Mouse (Mus musculus) CH12F3 (cell line): ENCODE data around the gene Nbr1.
"Not testable (repeated sequence)": the region's sequence is repeated elsewhere in the genome, so short reads cannot be mapped to it uniquely, and the experiment has no call there.

Experiments used
- in situ Hi-C: fragments of 300-500 bp; cut with MboI; formaldehyde crosslinking; loops from 2 replicates; pipeline ENCODE4 v1.14.3; 2020; ENCODE audit warnings: low sequenced_read_pairs

The Nbr1 gene

DNA sequence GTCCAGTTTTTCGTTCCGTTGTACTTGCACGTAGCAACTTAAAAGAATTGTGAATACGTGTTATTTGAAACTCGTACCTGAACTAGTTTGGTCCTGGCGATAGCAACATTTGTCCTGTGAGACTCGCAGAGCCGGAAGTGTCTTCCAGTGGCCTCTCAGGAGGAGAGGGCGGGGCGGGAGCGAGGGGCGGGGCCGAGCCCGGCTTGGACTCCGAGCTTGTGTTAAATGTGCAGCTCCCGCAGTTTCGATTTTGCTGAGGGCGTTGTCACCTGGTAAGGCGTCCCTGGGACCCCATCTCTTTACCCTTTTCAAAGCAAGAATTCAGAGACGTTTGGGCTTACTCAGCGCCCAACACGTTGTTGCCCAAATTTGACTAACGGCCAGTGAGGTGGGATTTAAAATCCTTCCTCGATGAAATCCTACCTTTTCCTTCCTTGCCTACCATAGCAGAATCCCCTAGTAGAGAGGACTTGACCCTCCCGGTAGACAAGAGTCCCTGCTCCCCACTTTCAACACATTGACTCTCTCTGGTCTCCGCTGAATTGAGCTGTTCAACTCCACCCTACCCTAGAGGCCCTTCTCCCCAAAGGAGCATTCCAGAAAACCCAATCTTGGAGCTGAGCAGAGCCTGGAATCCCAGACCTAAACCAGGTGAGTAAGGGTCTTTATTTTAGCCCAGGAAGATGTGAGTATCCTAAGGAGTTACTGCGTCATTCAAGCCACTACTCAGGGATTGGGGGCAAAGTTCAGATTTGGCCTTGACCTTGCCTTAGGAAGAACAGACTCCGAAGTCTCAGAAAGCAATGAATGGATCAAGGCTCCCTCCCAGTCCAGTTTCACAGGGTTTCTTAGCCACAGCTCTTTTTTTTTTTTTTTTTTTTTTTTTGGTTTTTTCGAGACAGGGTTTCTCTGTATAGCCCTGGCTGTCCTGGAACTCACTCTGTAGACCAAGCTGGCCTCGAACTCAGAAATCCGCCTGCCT lies 30.4 kb downstream of the Nbr1 start, which contains the start of gene Tmem106a:
Gene Tmem106a (plus strand): TSS at position 189 of the 982 bp plus-strand sequence.
- in situ Hi-C loops, result no loop called here

DNA sequence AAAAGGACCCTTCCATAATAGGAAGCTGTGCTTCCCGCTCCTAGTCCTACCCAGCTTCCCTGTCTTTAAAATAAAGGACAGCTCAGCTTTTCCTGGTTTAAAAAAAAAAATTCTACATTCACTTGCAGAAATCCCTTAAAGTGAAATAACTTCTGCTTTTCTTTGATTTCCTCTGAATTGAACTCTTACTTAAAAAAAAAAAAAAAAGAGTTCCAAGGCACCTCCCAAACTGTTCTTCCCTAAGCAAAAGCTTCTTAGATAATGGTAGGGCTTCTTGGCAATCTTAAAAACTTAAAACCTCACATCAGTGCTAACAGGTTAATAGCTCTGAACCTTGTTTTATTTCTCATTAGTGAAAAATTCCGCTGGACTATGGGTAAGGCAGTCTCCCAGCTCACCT lies 31.3 kb downstream of the Nbr1 start:
- in situ Hi-C loops, result no loop called here

DNA sequence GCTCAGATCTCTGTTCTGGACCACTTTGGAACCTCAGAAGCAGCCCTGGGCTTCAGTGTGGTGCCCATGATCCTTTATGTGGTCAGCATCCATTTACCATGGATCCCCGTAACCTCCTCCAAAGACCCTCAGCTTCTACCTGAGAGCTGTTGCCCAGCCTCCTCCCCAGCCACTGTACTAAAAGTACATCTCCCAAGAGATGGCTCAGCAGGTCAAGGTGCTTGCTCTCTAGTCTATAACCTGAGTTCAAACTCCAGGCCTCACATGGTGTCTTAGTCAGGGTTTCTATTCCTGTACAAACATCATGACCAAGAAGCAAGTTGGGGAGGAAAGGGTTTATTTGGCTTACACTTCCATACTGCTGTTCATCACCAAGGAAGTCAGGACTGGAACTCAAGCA lies 33.1 kb downstream of the Nbr1 start:
- in situ Hi-C loops, result not testable (repeated sequence)

DNA sequence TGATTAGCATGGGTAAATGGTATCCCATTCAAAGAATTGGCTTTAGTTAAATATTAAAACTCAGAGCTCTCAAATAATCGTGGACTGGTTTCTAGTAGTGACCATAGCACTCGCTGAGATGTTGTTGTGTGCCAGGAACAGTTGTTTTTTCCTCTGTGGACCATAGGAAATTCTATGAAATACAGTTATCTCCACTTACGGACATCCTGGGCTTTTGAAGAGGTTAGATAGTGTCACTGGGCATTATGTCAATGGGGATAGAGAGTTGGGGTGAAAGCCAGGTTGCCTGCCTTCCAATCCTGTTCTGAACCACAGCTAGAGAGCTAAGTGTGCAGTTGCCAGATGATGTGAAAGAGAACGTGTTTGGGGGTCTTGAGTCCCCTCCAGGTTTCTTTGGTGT lies 33.9 kb downstream of the Nbr1 start:
- in situ Hi-C loops, result no loop called here

DNA sequence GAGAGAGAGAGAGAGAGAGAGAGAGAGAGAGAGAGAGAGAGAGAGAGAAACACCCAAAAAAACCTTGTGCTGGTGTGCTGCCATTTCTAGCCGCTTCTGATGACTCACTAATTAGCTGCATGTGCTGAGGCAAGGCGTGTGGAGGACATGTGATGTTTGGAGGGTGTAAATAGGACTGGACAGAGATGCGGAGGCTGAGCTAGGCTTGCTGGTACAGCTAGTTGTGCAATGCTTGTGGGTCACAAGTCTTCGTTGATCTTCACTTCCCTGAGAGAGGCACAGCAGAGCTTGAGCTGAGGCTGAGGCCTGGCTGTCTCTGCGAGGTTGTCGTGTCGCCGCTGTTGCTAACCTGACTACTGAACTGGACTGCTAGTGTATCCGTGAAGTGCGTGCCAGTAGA lies 35.7 kb downstream of the Nbr1 start:
- in situ Hi-C loops, result no loop called here

DNA sequence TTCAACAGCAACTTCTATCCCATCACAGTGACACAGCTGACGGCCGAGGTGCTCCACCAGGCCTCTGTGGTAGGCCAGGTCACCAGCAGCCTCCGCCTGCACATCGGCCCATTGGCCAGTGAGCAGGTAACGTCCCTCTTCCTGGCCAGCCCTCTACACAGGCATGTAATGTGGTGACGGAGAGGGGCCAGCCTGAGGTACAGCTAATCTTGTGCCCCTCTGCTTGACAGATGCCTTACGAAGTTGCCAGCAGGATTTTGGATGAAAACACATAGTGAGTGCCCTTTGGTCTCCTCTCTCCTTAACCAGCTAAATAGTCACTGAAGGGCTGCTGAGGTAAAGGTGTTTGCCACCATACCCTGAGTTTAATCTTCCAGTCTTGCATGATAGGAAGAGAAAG lies 36.9 kb downstream of the Nbr1 start:
- in situ Hi-C loops, result no loop called here

DNA sequence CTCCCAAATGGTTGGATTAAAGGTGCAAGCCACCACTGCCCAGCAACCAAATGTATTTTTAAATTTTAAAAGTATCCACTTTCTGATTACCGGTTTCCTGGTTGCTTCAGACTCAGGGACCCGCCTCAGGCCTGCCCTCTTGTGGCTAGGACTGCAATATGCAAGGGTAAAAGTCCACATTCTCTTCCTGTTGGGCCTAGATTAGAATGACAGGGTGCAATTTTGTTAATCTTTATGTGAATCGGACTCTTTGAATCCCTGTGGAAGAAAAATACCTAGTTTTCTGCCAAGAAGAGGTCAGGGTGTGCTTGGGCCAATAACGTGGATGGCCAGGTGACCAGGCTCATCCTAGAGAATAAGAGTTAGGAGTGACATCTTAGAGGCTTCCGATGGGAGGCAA lies 37.5 kb downstream of the Nbr1 start:
- in situ Hi-C loops, result no loop called here

DNA sequence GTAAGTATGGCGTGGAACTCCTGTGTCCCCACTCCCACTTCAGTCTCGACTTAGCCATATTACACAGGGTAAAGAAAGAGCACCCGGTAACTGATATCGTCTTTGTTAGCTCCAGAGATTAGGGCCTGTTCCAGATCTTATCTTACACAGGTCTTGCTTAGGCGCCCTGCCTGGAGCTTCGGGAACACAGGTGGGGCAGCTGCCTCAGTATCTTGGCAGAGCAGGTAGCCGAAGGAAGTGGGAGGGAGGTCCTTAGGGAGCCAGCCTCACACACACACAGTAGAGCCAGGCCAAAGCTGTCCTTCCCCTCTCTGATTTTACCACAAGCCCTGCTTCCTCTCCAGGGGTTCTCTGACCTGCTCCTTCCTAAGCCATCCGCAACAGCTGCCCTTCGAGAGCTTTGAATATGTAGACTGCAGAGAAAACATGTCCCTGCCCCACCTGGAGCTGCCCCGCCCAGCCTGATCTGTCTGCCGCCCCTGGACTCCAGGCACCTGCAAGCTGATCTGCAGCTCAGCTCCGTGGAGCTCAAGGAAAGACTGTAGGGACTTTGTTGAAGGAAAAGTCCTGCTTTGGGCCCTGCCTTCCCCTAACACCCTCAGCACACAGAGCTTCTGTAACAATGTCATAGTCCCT lies 38.2 kb downstream of the Nbr1 start:
- in situ Hi-C loops, result no loop called here

DNA sequence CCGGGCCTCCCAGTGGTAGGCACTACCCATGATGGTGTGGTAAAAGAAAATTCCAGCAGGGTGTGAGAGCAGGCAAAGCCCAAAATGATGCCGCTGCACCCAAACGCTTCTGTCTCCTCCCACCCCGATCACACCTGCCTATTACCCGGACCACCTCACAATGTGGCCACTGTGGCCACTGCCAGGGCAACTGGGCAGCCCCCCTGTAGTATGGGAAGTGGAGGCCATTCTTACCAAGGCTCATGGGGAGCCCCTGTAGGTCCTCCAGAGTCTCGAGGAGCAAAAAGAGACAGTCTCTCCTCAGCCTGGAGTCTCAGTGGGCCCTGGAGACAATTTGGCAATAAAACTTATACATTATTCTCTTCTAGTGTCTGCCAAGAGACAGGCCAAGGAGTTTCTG lies 47.2 kb downstream of the Nbr1 start, which contains the start of gene Gm11634:
Gene Gm11634 (minus strand): TSS at position 101 of the 400 bp plus-strand sequence.
- in situ Hi-C loops, result no loop called here

DNA sequence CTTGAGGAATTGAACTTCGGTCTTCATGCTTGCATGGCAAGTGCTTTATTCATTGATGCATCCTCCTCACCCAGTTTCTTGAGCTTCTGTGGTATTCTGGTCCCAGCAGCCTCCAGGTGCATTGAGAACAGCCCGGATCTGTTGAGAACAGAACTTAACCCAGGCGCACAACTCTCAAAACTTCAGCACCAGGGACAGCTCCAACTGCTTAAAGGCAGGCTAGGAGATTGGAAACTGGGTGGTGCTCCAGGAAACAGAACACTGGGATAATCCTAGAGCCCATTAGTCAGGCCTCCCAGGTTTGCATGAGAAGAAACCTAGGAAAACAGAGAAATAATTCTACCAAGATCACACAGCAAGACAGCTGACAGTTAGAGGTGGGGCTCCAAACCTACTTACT lies 50.5 kb downstream of the Nbr1 start:
- in situ Hi-C loops, result no loop called here

DNA sequence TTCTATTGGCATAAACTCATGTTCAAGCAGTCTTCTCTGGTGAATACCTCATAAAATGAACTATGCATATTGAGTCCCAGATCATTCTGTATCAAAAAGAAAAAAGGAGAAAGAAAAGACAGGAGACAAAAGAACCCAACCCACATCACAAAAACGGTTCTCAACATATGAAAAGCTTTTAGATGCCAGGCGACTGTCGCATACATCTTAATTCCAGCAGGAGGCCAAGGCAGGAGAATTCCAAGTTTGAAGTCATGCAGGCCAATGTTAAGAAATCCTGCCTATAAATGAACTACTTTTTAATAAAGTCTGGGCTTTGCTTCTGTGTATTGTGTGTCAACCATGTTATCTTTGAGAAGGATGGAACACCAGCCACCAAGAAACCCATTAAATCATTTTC lies 52.2 kb downstream of the Nbr1 start:
- in situ Hi-C loops, result no loop called here

DNA sequence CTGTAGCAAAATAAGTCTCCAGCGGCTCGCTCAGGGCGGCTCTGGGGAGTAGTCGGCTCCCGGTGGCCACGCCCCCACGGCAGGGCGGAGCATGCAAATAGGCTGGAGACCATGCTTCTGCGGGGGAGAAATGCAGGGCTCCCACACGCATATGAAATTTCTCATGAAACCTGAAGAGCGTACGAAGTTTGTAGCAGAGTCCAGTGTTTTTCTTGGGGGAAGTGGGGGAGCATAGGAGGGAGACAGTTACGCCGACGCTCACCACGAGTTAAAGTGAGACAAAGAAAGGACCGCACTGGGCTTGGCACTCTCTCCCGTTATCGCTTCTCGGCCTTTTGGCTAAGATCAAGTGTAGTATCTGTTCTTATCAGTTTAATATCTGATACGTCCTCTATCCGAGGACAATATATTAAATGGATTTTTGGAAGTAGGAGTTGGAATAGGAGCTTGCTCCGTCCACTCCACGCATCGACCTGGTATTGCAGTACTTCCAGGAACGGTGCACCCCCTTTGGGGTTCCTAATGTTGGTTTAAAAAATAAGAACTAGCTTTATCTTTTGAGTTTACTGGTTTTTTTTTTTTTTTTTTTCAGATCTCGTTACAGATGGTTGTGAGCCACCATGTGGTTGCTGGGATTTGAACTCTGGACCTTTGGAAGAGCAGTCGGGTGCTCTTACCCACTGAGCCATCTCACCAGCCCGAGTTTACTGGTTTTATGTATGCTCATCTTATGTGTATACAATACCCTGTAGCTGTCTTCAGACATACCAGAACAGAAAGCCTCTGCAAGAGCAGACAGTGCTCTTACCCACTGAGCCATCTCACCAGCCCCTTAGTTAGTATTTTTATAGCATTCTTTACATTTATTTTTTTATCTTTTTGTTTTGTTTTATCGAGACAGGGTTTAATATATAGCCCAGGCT lies 52.8 kb downstream of the Nbr1 start:
- in situ Hi-C loops, result not testable (repeated sequence)

DNA sequence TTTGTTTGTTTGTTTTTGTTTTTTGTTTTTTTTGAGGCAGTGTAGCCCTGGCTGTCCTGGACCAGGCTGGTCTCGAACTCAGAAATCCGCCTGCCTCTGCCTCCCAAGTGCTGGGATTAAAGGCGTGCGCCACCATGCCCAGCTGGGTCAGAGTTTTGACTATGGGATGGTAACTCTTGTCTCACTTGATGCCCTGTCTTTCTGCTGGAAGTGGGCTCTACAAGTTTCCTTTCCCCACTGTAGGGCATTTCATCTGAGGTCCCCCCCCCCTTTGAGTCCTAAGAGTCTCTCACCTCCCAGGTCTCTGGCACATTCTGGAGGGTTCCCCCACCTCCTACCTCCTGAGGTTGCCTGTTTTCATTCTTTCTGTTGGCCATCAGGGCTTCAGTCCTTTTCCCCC lies 55.2 kb downstream of the Nbr1 start:
- in situ Hi-C loops, result not testable (repeated sequence)

DNA sequence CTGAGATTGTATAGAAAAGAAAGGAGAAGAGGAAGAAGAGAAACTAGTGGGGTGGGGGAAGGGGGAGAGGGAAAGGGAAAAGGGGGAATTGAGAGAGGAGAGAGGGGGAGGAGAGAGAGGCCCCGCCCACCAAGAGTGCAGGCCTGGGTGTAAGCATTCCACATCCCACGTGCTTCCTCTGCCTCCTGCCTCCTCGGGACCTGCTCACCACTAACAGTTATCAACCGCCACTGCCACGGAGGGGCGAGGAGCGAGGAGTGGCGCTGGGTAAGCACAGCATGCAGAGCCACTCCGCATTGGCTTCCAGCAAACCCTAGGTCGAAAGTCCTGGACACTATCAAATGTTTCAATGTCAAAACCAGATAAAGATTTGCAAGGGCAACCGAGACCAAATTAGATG lies 58.5 kb downstream of the Nbr1 start:
- in situ Hi-C loops, result no loop called here

DNA sequence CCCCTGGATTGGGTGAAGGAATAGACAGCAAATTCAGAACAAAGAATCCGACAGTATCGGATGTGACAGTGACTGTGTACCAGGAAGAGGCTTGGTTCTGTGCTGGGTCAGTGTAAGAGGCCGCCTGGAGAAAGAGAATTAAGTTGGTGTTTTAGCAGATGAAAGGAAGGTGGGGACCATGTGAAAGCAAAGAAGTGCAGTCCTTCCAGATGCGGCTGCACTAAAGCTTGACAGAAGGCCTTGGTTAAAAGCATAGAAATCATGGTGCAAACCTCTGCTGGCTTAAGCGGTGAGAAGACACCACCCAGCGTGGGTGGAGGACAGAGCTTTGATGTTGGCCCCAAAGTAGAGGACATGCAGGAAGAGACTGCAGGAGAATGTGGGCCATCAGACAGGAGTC lies 61.6 kb downstream of the Nbr1 start:
- in situ Hi-C loops, result no loop called here

DNA sequence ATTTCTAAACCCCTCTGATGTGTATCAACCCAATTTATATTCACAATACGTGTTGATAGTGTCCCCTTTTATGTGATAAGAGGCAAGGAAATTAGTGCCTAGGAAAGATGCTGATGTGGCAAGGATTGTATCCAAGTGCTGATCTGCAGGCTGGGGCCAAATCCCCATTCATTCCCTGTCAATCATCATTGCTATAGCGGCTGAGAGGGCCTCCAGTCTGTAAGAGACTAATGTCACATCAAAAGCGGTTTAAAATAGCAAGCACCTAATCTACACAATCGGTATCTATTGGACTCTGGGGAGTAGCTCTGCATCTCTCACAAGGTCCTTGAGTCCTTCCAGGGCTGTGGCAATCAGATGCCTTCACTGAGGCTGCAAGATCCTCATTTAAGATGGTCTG lies 62.2 kb downstream of the Nbr1 start:
- in situ Hi-C loops, result no loop called here

DNA sequence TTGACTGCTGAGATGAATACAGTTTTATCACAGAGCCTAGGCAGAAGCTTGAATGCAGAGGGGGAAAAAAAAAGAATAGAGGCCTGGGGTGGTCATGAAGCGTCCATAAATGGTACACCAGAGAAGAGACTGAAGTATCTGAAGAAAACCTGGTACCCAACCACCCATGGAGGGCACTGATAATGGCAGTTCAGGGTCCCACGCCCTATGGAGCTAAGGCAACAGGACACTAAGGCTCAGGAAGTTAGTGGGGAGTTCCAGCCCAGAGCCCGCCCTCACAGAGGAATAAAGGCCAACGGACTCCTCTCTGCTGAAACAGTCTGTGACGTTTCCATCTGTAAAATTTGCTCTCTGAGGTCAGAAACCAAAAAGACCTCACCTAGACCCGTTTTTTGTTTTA lies 63.4 kb downstream of the Nbr1 start:
- in situ Hi-C loops, result no loop called here

DNA sequence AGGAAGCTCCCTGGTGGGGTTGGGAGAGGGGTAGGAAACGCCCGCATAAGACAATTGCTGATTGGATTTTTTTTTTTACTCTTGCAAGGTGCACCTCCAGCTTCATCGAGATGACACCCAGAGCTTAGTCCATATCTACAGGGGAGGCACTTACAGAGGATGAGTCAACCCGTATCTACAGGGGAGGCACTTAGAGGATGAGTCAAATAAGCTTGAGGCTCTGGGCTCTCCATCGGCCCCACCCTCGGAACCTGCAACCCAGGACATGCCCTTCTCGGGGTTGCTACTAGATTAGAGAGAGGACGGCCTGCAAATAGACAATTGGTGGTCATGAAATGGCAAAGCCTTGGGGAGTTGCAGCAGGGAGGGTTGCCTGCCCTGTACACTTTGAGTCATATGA lies 64.2 kb downstream of the Nbr1 start:
- in situ Hi-C loops, result no loop called here

DNA sequence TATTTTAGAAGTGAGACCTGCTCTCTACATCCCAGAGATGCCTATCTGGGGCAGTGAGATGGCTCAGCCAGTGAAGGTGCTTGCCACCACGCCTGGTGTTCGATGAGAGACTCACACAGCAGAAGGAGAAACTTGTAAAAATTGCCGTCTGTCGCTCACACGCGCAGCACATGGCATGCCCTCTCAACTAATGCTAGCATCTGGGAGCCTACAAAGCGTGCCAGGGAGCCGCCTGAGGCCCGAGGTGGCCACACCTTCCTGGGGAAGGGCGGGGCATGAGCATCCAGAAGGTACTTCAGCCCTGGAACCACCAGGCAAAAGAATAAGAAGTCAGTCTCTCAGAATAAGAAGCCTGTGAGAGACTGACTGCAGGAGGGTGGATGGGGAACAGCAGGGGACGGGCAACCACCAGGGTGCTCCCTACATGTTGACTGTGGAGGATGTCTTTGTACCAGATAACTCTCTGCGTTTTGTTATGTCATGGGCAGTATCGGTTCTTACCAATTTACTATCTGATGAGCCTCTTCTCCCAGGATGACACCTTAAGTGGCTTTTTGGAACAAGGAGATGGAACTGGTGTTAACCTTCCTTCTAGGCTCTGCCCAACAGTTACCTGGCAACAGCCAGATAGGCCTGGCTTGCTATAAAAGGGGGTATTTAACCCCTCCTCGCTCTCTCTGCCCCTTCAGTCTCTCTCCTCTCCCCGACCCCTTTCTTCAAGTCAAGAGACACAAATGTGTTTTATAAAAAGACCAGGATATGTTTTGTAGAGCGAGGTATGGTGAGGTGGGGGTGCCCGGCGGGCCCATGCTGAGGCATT lies 65.2 kb downstream of the Nbr1 start:
- in situ Hi-C loops, result no loop called here

DNA sequence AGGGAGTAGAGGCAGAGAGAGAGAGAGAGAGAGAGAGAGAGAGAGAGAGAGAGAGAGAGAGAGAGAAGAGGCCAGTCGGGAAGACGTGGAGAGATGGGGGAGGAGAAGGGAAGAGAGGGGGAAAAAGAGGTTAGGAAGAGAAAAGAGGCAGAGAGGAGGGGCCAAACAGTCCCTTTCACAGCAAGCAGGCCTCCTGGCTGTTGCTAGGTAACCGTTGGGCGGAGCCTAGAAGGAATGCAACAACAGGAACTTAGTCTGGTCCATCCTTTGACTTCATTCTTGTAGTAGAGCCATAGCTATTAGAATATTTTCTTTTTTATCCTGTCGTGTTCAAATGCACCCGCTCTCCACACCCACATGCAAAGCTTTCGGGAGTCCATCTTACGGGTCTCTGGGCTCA lies 65.9 kb downstream of the Nbr1 start:
- in situ Hi-C loops, result no loop called here
